Mouse (Mus musculus) brown adipose tissue, adult 24 weeks (tissue): Measurements from ENCODE around the gene Rho. TPM values are rescaled to one million over a fixed set of nuclear protein-coding genes. Genes with fewer than 3 reads are reported as not detected.
A peak's percentile ranks its signal among the peaks of the same experiment; 100 is the strongest.

Experiments used
- H3K27ac ChIP-seq: fragments of 200-500 bp; replicated peaks from 2 replicates; pipeline ENCODE4 v1.5.1; 2012; ENCODE audit warnings: low read depth, mild to moderate bottlenecking, low read length
- H3K4me1 ChIP-seq: fragments of 200-500 bp; 2 replicates; pipeline ENCODE4 v1.6.1; 2012; ENCODE audit warnings: low read length, mixed read lengths; ENCODE audit not compliant: control insufficient read depth, insufficient read depth, insufficient read length
- H3K4me3 ChIP-seq: fragments of 200-500 bp; 2 replicates; pipeline ENCODE4 v1.5.1; 2012; ENCODE audit warnings: low read depth, mild to moderate bottlenecking, low read length, moderate library complexity; ENCODE audit not compliant: insufficient read depth
- polyA plus RNA-seq: library from polyadenylated mRNA; stranded (reverse); fragments of >200 nt; gene quantifications from 2 replicates; pipeline ENCODE4 v1.2.4, GENCODE M21; 2012; ENCODE audit not compliant: missing spikeins, insufficient read depth, insufficient read length

Rho gene
- polyA plus RNA-seq, 1 experiment = not detected

- H3K27ac ChIP-seq = no peak overlapping the region
- H3K4me1 ChIP-seq = peaks cover 5% of the 10 kb centered on the region; the same call in 1 of the 2 replicates
- H3K4me3 ChIP-seq = no peak overlapping the region
These were observed 1.5 kb upstream of the Rho start for GRCm38 (mm10) chr6:115930018-115930417.

GRCm38 (mm10) chr6:115932391-115932790 is 843 bp downstream of the Rho start:
- H3K27ac ChIP-seq = no peak overlapping the region
- H3K4me3 ChIP-seq = no peak overlapping the region
- H3K4me1 ChIP-seq = peaks cover 5% of the 10 kb centered on the region; the same call in 1 of the 2 replicates

- no peaks in the 10 kb centered on the region for H3K4me1 ChIP-seq
- no peak overlapping the region for H3K27ac ChIP-seq
- H3K4me3 ChIP-seq = no peak overlapping the region
These were observed 4.0 kb downstream of the Rho start for GRCm38 (mm10) chr6:115935544-115935943.

GRCm38 (mm10) chr6:115938011-115938410 is 6.5 kb downstream of the Rho start:
- Histone ChIP-seq H3K4me3 (no peak overlapping the region), H3K27ac (no peak overlapping the region), H3K4me1 (peaks cover 3% of the 10 kb centered on the region; the same call in 1 of the 2 replicates)

- no peak overlapping the region for H3K4me3 ChIP-seq
- H3K27ac ChIP-seq = no peak overlapping the region
- peaks cover 8% of the 10 kb centered on the region for H3K4me1 ChIP-seq
These were observed 7.2 kb downstream of the Rho start for GRCm38 (mm10) chr6:115938798-115939197.

- Histone ChIP-seq H3K4me1 (peaks cover 8% of the 10 kb centered on the region), H3K27ac (no peak overlapping the region), H3K4me3 (no peak overlapping the region)
These were observed 9.1 kb downstream of the Rho start for GRCm38 (mm10) chr6:115940603-115941002.

- H3K4me3 ChIP-seq = no peak overlapping the region
- no peak overlapping the region for H3K27ac ChIP-seq
- H3K4me1 ChIP-seq = peaks cover 8% of the 10 kb centered on the region
These were observed 9.6 kb downstream of the Rho start for GRCm38 (mm10) chr6:115941128-115941527.

- Histone ChIP-seq H3K4me1 (peaks cover 8% of the 10 kb centered on the region), H3K27ac (peak overlapping the region; percentile 31; the same call in 1 of the 2 replicates), H3K4me3 (no peak overlapping the region)
These were observed 12.2 kb downstream of the Rho start for GRCm38 (mm10) chr6:115943498-115944427.

GRCm38 (mm10) chr6:115944638-115945037 is 13.1 kb downstream of the Rho start, which contains the start of gene H1foo:
Gene H1foo, plus strand, starts transcription at chr6:115944938.
- H3K4me1 ChIP-seq = peaks cover 8% of the 10 kb centered on the region

GRCm38 (mm10) chr6:115945633-115946032 is 14.1 kb downstream of the Rho start:
- Histone ChIP-seq H3K27ac (no peak overlapping the region), H3K4me1 (peaks cover 8% of the 10 kb centered on the region), H3K4me3 (no peak overlapping the region)

More at GRCm38 (mm10) chr6:115944638-115945037, 13.1 kb downstream of the Rho start, which contains the start of gene H1foo:
- no peak within 1 kb of the TSS for H3K27ac ChIP-seq
- H3K4me3 ChIP-seq = no peak within 1 kb of the TSS

GRCm38 (mm10) chr6:115946389-115946788 is 14.8 kb downstream of the Rho start:
- Histone ChIP-seq H3K4me1 (peaks cover 7% of the 10 kb centered on the region), H3K27ac (no peak overlapping the region), H3K4me3 (no peak overlapping the region)

- no peak overlapping the region for H3K4me3 ChIP-seq
- H3K4me1 ChIP-seq = peaks cover 35% of the 10 kb centered on the region
- H3K27ac ChIP-seq = peak overlapping the region; percentile 61
These were observed 23.0 kb downstream of the Rho start for GRCm38 (mm10) chr6:115954506-115955074.

- Histone ChIP-seq H3K4me1 (peaks cover 40% of the 10 kb centered on the region), H3K27ac (peak overlapping the region; percentile 35), H3K4me3 (no peak overlapping the region)
These were observed 23.6 kb downstream of the Rho start for GRCm38 (mm10) chr6:115955169-115955568.

- no peak overlapping the region; the same call in 1 of the 2 replicates for H3K27ac ChIP-seq
These were observed 24.1 kb downstream of the Rho start for GRCm38 (mm10) chr6:115955664-115956063.

GRCm38 (mm10) chr6:115956418-115956921 is 24.9 kb downstream of the Rho start:
- Histone ChIP-seq H3K27ac (0 out of 2 replicates have a peak overlapping the region, but pooled peaks have one; percentile 14), H3K4me1 (peaks cover 43% of the 10 kb centered on the region), H3K4me3 (no peak overlapping the region)

More at GRCm38 (mm10) chr6:115955664-115956063, 24.1 kb downstream of the Rho start:
- Histone ChIP-seq H3K4me1 (peaks cover 43% of the 10 kb centered on the region), H3K4me3 (no peak overlapping the region)
